Mouse (Mus musculus): ENCODE measurements around the gene Tk1. TPM values are rescaled to one million over a fixed set of nuclear protein-coding genes. Genes with fewer than 3 reads are reported as not detected.

Gene Tk1
- polyA plus RNA-seq, 1 experiment, result 17.8 TPM

DNA sequence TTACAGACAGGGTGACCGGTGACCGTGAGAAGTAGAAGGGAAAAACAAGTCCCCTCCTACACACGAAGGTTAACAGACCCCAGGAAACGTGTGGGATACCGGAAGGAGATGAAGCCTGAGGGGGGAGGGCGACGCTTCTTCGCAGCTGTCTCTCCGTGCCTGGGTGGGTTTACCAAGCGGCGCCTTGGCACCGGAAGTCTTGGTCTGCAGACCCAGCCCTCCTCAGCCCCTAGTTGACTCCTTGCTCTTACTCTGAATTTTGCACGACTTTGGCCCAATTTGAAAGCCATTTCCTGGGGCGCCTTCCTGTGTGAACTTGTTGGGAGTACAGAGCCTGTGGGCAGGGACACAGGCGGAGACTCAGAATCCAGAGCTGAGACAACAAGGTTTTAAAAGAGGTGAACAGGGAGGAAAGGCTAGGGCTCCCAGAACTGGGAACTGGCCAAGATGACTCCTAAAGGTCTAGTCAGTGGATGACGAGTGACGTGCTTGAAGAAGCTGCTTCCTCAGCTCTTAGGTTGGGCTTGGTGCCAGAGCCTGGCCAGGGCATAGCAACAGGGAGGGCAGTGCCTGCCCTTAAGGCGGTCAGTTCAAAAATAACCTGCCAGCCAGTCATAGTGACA lies 44.6 kb downstream of the Tk1 start:
- H3K4me1 ChIP-seq (ENCODE audit: control insufficient read depth), result peaks cover 83% of the 10 kb centered on the region
- no peaks in the 10 kb centered on the region; the same call in 1 of the 2 replicates for H3K27me3 ChIP-seq (ENCODE audit: control insufficient read depth)
- peak overlapping the region; percentile 79 for H3K4me3 ChIP-seq (replicated peaks)
- H3K9me3 ChIP-seq (ENCODE audit: control insufficient read depth, low read length), result no peaks in the 10 kb centered on the region
- TF ChIP-seq TAL1 (IDR thresholded peaks at IDR 0.05; ENCODE audit: low read length) (no peak), GATA1 (IDR thresholded peaks at IDR 0.05; ENCODE audit: low read length) (no peak)
- peaks cover 70% of the 10 kb centered on the region for H3K36me3 ChIP-seq (ENCODE audit: control insufficient read depth)

DNA sequence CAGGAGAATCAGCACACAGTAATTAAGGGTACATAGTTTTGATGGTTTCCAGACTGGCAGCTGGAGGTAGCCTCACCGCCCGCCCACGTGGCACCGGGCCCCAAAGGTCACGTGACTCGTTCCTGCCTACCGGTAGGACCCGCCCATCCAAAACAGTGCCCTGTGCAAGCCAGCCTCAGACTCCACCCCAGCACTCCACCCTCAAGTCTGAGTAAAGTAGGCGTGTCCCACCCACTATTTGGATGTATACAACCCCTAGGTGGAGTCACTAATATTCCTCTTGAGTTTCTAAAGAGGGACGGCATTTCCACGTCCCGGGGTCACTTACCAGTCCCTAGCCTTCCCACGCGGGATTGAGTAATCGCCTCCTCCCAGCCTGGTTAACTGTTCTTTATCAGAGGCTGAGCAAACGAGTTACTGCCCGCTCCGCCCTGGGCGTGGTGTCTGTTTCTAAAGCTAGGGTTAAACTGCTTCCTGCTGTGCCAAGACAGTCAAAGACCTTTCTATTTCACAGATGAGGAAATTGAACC lies 45.2 kb downstream of the Tk1 start:
- H3K9me3 ChIP-seq (ENCODE audit: control insufficient read depth, low read length), result no peaks in the 10 kb centered on the region
- H3K27me3 ChIP-seq (ENCODE audit: control insufficient read depth), result no peaks in the 10 kb centered on the region; the same call in 1 of the 2 replicates
- peaks cover 85% of the 10 kb centered on the region for H3K4me1 ChIP-seq (ENCODE audit: control insufficient read depth)
- peaks cover 70% of the 10 kb centered on the region for H3K36me3 ChIP-seq (ENCODE audit: control insufficient read depth)
- TF ChIP-seq GATA1 (IDR thresholded peaks at IDR 0.05; ENCODE audit: low read length), result peak; percentile 88
- TF ChIP-seq TAL1 (IDR thresholded peaks at IDR 0.05; ENCODE audit: low read length), result peak; percentile 75
- H3K4me3 ChIP-seq (replicated peaks), result peak overlapping the region; percentile 79

DNA sequence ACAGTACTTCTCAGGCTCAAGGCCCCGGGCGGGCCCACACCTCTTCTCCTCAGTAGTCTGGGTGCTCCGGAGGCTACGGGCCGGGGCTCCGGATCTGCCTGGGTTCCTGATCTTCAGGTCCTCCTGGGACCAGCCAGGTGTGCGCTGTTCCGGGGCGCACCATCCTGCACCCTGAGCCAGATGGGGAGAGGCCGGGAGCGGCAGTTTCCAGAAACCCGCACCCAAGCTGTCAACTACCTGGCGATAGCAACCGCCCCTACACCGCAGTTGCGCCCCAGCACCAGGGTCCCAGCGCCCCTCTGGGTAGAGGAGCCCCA lies 45.7 kb downstream of the Tk1 start:
- TF ChIP-seq GATA1 (IDR thresholded peaks at IDR 0.05; ENCODE audit: low read length), result no peak
- TF ChIP-seq TAL1 (IDR thresholded peaks at IDR 0.05; ENCODE audit: low read length), result no peak
- Histone ChIP-seq H3K27me3 (ENCODE audit: control insufficient read depth) (no peaks in the 10 kb centered on the region; the same call in 1 of the 2 replicates), H3K4me3 (replicated peaks) (peak overlapping the region; percentile 79), H3K9me3 (ENCODE audit: control insufficient read depth, low read length) (no peaks in the 10 kb centered on the region), H3K4me1 (ENCODE audit: control insufficient read depth) (peaks cover 84% of the 10 kb centered on the region), H3K36me3 (ENCODE audit: control insufficient read depth) (peaks cover 70% of the 10 kb centered on the region)

DNA sequence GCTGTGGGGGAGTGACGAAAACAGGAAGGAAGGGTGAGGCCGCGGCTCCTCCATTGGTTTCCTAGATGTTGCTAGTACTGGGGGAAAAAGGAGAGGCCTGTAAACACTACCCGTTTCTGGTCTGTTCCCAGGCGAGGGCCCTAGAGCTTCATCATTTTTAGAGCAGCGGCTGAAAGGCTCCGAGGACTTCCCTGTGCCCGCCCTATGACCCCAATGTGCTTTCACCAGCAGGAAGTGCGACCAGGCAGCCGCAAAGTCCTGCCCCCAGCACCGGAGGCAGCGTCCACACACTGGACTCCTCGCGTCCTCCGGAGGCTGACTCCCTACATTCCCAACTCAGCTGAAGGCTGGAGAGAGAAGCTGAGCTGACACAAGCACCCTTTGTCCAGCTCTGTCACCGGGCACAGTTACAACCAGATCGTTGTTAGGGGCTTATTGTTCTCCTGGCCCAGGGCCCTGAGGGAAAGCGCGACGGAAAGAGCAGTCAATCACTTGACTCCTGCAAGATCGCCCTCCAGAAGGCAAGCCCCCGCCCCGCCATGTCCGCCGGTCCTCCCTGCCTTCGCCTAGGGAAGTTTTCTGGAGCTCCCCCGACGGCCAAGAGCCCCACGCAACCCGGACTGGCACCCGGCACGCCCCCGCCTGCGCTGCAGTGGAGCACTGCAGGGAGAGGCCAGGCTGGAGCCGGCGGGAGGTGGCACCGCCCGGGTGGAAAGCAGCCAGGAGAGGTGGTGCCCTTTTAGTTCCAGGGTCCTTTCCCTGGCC lies 46.3 kb downstream of the Tk1 start:
- no peaks in the 10 kb centered on the region; the same call in 1 of the 2 replicates for H3K27me3 ChIP-seq (ENCODE audit: control insufficient read depth)
- peak overlapping the region; percentile 79 for H3K4me3 ChIP-seq (replicated peaks)
- H3K4me1 ChIP-seq (ENCODE audit: control insufficient read depth), result peaks cover 81% of the 10 kb centered on the region
- peaks cover 70% of the 10 kb centered on the region for H3K36me3 ChIP-seq (ENCODE audit: control insufficient read depth)
- no peaks in the 10 kb centered on the region for H3K9me3 ChIP-seq (ENCODE audit: control insufficient read depth, low read length)
- TF ChIP-seq GATA1 (IDR thresholded peaks at IDR 0.05; ENCODE audit: low read length), result no peak
- no peak for TF ChIP-seq TAL1 (IDR thresholded peaks at IDR 0.05; ENCODE audit: low read length)

DNA sequence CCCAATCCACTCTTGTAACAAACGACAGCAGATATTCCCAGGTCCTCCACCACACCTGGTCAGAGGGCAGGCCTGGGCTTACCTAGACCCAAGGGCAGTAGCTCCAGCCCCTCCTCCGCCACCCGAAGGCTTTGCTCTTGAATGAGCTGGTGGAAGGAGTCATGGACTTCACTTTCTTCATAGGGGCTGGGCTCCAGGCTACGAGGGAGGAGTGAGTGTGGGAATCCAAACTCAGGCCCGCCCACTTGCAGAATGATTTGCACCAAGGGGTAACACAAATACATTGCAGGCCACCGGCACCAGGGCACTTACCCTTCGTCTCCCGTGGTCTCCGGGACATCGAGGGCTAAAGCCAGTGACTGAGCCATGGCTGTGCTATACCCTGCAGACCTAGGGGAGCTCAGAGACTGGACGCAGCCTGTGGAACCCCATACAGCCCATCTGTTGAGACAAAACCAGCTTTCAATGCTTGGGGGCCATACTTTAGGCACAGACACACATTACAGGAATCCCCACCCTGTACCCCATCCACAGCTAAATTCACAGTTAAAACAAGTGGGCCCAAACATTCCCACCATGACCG lies 47.0 kb downstream of the Tk1 start:
- Histone ChIP-seq H3K9me3 (ENCODE audit: control insufficient read depth, low read length) (no peaks in the 10 kb centered on the region), H3K4me1 (ENCODE audit: control insufficient read depth) (peaks cover 78% of the 10 kb centered on the region), H3K4me3 (replicated peaks) (peak overlapping the region; percentile 79), H3K36me3 (ENCODE audit: control insufficient read depth) (peaks cover 70% of the 10 kb centered on the region), H3K27me3 (ENCODE audit: control insufficient read depth) (no peaks in the 10 kb centered on the region; the same call in 1 of the 2 replicates)
- TF ChIP-seq GATA1 (IDR thresholded peaks at IDR 0.05; ENCODE audit: low read length) (no peak), TAL1 (IDR thresholded peaks at IDR 0.05; ENCODE audit: low read length) (no peak)

DNA sequence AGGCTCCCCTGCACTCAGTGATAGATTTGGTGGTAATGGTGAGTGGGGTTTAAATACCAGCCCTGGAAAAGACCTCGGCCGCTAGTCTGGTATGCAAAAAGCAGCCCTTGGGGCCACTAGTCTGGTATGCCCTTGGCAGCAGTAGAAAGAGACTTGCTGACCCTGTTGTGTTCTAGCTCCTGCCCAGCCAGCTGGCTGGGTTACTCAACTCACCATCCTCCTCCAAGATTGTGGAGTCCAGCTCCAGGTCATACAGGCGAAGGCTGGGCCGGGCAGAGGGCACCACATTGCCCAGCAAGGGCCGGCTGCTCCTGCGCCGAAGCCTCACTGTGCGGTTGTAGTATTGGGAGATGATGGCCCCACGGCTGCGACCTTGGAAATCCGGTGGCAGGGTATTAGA lies 47.9 kb downstream of the Tk1 start:
- Histone ChIP-seq H3K4me3 (replicated peaks) (peak overlapping the region; percentile 79), H3K9me3 (ENCODE audit: control insufficient read depth, low read length) (no peaks in the 10 kb centered on the region), H3K27me3 (ENCODE audit: control insufficient read depth) (no peaks in the 10 kb centered on the region; the same call in 1 of the 2 replicates), H3K36me3 (ENCODE audit: control insufficient read depth) (peaks cover 71% of the 10 kb centered on the region), H3K4me1 (ENCODE audit: control insufficient read depth) (peaks cover 74% of the 10 kb centered on the region)
- TF ChIP-seq TAL1 (IDR thresholded peaks at IDR 0.05; ENCODE audit: low read length) (no peak), GATA1 (IDR thresholded peaks at IDR 0.05; ENCODE audit: low read length) (no peak)

DNA sequence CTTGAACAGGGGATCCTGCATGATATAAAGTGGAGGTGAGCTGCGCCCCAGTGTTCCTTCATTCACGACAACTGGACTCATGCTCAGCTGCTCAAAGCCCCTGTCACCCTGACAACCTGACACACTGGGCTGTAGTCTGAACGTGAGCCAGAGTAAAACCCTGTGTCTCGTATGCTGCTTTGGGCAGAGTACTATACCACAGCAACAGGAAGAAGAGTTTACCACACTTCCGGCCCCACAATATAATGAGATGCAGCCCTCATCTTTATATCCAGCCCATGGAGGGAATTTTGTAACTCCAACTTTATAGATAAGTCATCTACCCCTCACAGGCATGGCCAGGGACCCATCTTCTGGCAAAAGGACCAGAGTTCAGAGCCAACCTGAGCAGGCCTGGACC lies 48.8 kb downstream of the Tk1 start:
- no peaks in the 10 kb centered on the region for H3K27me3 ChIP-seq (ENCODE audit: control insufficient read depth)
- peaks cover 77% of the 10 kb centered on the region for H3K36me3 ChIP-seq (ENCODE audit: control insufficient read depth)
- peaks cover 71% of the 10 kb centered on the region for H3K4me1 ChIP-seq (ENCODE audit: control insufficient read depth)
- H3K9me3 ChIP-seq (ENCODE audit: control insufficient read depth, low read length), result no peaks in the 10 kb centered on the region
- peak overlapping the region; percentile 79 for H3K4me3 ChIP-seq (replicated peaks)
- no peak for TF ChIP-seq GATA1 (IDR thresholded peaks at IDR 0.05; ENCODE audit: low read length)

DNA sequence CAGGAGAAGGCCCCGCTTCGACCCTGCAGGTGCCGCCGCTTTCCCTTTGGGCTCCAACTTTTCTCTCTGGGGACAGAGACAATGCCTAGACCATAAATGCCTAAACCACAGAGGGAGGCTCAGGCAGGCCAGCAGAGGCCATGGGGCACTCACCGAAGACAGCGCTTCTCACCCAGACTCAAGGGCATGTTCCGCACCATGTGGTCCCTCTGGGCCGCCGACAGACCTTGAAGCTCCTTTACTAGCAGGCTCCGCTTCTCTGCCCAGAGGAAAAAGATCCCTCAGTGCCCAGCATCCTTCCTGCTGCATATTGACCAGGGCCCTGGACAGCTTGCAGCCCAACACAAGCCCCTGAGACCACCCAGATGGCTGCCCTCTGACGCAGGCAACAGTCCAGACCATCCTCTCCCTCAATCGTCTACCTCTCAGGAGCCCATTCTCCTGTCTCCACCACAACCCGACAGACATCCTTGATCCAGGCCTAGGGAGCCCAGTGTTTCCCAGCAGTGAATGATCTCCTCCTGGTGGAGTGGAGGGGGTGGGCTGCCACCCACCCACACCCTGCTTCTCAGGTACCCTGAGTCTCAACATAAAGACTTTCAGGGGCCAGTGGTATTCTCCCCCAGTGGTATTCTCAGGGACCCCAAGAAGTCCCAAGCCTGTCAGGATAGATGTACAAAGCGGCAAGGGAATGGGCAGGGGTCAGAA lies 49.7 kb downstream of the Tk1 start:
- H3K36me3 ChIP-seq (ENCODE audit: control insufficient read depth), result peaks cover 86% of the 10 kb centered on the region
- H3K9me3 ChIP-seq (ENCODE audit: control insufficient read depth, low read length), result no peaks in the 10 kb centered on the region
- no peaks in the 10 kb centered on the region for H3K27me3 ChIP-seq (ENCODE audit: control insufficient read depth)
- TF ChIP-seq GATA1 (IDR thresholded peaks at IDR 0.05; ENCODE audit: low read length), result no peak
- TF ChIP-seq TAL1 (IDR thresholded peaks at IDR 0.05; ENCODE audit: low read length), result no peak
- H3K4me1 ChIP-seq (ENCODE audit: control insufficient read depth), result peaks cover 63% of the 10 kb centered on the region
- H3K4me3 ChIP-seq (replicated peaks), result no peak overlapping the region

Data from erythroblast, embryonic 14.5 days (primary cell).